Mouse (Mus musculus): ENCODE results near the gene Fndc3a.
A peak's percentile ranks its signal among the peaks of the same experiment; 100 is the strongest.

Gene Fndc3a

DNA sequence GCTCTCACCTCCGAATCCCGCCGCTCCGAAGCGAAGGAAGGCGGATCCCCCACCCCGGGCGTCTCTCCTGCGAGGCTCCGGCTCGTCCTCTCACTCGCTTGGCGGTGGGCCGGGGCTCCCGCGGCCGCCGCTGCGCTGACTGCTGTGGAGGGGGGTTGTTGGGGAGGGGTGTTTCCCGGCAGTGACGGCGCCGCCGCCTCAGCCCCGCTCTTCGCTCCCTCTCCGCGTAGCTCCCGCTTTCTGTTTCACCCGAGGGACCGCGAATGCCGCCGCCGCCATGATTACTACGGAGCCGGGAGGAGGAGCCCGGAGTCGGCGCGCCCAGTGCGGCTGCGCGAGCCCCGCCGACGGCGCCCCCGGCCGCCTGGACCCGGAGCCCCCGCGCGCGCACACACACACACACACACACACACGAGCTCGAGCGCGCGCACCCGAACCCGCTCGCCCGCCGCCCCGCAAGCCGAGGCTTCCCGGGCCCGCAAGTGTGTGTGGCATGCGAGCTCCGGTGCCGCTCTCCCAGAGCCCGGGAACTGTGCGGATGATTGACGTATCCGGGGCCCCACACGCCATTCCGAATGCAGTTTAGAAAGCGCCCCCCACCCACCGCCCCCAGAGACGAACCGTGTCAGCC is at the start of gene Fndc3a:
Fndc3a (minus strand) TSS at position 294 of the 631 bp plus-strand sequence.
- peak; percentile 75 for ATAC-seq (ENCODE audit: insufficient number of reproducible peaks, low FRiP score, low TSS enrichment)

DNA sequence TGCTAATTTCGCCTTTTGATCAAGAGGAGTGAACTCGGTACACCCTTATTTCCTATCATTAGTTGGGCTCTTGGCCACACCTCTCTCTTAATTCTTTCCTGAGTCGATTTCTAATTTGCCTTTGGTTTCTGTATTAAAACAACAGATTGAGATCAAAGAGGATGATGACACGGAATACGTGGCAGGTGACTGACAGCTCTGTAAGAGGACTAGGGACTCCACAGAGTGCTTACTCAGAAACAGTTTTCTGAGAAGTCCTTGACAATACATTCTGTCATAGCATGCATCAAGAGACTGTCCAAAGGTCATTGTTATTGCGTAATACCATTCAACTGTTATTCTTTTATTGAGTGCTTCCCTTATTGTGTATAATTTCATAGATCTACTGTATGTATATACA is 43.1 kb upstream of the Fndc3a start:
- no peak for ATAC-seq (ENCODE audit: insufficient number of reproducible peaks, low FRiP score, low TSS enrichment)

DNA sequence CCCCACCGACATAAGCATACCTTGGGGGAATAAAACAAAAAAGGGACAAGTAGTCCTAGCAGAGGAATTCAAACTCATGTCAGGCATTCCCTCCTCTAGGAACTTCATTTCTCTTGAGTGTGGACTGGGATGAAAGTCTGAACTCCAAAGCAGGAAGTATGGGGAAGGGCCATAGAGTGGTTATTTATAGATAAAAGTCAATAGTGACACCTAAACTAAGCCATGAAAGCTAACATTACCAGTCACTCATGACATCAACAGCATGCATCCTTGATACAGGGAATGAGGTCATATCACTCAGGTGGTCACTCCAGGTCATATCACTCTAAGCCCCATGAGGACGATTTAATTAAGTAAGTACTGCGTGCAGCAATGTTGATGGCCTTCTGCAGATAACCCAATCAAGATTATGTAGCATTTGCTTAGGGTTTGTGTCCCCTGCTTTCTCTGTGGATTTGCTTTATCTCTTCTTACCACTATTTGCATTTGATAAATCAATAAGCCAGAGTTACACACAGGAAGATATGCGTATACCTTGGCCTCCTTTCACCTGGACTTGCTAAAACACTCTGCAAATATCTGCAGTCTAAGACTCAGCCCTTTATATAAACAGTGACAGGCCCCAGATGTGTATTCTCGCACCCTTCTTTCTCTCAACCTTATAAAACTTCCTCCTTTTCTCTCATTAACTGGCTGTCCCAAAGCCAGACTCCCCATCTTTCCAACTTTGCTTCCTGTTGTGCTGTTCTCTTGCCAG is 40.8 kb upstream of the Fndc3a start:
- no peak for ATAC-seq (ENCODE audit: insufficient number of reproducible peaks, low FRiP score, low TSS enrichment)

DNA sequence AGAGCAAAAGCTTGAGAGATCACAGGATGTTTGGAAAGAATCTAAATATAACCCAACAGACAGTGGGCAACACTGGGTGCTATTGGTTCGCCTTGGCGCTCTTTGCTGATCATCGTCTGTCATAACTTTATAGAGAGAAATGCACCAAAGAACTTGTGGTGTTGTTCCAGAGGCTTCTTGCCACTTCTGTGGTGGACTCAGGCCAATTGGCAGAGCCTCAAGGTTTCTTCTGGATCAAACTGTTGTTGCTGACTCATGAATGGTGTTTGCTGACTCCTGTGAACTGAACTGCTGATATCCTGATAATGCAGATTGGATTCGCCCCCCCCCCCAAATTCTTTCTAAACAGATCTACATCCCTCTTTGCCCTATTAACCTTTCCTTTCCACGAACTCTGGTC is 38.5 kb upstream of the Fndc3a start:
- ATAC-seq (ENCODE audit: insufficient number of reproducible peaks, low FRiP score, low TSS enrichment) = no peak

DNA sequence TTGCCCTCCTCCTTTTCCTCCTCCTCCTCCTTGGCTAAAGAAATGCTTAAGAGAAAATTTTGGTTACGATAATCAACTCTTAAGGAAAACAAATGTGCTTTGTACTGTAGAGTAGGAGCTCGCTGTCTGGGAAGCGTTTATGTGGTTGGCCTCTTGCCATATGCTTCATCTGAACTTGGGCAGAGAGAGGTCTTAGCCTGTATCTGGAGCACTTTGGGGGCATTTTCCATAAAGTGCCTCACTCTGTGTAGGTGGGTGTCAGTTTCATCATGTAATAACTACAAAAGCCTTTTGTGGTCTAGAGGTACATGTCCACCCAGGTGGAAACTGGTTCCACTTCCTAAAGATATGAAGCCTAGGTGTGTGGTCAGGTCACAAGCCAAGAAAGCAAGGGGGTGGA is 31.9 kb upstream of the Fndc3a start:
- no peak for ATAC-seq (ENCODE audit: insufficient number of reproducible peaks, low FRiP score, low TSS enrichment)

DNA sequence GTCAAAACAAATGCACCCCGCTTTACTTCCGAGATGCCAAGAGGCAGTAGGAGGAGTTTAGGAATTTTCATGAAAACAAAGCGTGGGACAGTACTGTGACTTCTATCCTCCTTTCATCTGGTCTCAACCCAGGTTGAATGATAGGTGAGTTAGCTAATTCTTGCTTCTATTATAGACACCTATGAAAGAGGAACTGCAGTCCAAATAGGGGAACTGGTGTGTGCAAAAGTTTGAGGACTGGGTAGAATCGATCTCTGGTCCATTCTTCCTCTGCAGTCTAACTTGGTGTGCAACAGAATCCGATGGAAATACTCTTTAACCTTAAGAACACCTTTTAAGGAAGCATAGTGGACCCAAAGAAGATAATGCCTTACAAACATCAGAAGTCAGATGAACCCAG is 30.5 kb upstream of the Fndc3a start:
- ATAC-seq (ENCODE audit: insufficient number of reproducible peaks, low FRiP score, low TSS enrichment) = no peak

DNA sequence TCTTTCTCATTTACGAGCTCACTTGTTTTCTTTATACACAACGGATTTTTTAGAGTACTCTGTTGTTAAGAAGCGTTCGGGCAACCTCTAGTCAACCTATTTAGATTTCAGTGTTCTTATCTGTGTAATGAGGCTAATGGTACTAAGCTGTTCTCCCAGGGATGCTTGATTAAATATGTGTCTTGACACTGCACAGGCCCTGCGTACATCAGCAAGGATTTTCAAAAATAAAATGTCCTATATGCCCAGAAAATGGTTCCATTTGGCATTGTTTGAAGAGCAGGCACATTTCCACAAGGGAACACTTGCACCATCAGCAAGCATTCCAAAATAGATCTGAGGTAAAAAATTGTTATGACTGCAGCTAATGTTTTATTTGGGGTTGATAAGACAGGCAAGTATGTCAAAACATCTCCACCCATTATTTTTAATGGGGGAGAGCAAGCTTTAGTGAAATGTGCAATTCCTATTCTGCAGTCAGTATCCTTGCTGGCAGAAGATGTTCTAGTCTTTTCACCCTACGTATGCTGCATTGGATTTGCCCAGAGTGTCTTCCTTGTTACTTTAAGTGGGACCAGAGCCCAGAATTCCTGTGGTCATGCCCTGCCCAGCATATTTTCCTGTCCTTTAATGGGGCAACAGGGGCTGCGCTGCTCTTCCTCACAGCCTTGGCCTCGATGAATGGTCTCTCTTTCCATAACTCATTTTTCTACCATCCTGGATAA is 29.8 kb upstream of the Fndc3a start:
- ATAC-seq (ENCODE audit: insufficient number of reproducible peaks, low FRiP score, low TSS enrichment) = no peak

DNA sequence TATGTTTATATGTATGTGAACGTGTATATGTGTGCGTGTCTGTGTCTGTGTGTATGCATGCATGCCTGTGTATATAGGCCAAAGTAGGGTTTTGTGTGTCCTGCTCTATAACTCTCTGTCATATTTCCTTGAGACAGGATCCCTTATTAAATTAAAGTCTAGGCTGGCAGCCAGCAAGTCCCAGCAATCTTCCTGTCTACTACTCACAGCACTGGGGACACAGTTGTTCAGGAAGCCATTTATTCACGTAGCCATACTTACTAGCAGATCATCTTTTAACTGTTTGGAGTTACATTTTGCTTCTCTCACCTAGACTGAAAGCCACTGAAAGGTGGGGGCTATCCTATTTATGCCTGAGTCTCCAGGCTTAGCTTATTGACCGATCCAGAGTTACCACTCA is 29.0 kb upstream of the Fndc3a start:
- no peak for ATAC-seq (ENCODE audit: insufficient number of reproducible peaks, low FRiP score, low TSS enrichment)

DNA sequence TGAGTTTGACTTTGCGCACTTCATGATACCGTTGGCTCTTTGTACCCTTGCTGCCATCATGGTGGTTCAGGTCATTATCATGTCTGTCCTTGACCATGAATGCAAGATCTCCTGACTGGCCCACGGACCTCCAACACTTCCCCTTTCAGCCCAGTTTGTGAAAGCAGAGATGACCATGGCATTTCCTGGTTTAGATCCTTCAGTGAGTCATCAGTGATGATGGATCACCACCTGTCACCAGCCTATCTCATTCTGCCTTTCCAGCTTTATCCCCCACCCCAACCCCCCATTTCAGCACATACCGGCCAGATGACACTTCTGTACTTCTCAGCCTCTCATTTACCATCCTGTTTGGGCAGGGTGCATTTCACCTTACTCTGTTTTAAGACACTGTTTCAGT is 28.4 kb upstream of the Fndc3a start:
- ATAC-seq (ENCODE audit: insufficient number of reproducible peaks, low FRiP score, low TSS enrichment) = no peak

DNA sequence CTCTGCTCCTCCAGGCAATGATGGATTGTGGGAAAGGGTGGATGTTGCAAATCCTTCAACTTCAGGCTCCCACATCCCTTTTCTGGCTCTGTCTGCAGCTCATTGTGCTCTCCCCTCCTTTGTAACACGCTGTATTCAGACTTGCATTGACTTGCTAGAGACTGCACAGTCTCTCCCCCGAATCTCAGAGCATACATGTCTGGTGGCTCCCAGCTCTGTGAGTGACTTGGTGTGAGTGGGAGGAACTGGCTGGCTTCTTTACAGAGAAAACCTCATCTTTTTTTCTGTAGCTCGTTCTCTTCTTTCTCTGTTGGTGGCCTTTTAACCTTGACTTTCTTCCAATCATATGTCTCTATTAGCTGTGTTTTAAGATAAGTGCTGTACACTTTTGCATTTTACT is 16.1 kb upstream of the Fndc3a start:
- ATAC-seq (ENCODE audit: insufficient number of reproducible peaks, low FRiP score, low TSS enrichment) = no peak

DNA sequence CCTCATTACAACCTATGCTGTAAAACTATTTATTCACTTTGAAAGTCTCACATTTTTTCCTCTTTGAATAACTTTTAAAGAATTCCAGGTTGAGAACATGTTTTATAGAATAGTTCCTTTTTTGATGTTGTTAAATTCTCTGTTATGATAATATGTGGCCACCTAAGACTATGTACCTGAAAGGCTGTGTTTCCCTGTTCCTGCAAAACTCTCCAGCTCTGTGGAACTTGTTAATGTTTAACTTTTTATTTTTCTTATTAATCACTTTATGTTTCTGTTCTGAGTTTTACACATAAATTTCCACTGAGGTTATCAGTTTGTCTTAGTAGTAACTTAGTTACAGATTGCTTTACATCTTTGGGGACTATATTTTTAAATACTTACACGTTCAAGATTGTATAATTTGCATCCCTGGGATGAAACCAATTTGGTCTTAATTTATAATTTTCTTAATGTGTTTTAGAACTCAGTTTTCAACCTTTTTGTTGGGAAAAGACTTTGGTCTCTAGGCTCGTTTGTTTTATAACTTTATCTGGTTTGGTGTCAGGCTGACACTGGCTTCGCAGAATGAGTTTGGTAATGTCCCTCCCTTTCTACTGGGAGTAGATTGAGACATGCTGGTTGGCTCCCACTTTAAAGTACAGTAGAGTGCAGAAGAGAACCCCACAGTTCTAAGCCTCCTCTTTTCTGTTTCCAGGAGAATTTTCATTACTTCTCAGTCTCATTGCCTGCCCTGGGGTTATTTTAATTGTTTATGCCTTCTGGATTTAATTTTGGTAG is 12.7 kb upstream of the Fndc3a start:
- no peak for ATAC-seq (ENCODE audit: insufficient number of reproducible peaks, low FRiP score, low TSS enrichment)

DNA sequence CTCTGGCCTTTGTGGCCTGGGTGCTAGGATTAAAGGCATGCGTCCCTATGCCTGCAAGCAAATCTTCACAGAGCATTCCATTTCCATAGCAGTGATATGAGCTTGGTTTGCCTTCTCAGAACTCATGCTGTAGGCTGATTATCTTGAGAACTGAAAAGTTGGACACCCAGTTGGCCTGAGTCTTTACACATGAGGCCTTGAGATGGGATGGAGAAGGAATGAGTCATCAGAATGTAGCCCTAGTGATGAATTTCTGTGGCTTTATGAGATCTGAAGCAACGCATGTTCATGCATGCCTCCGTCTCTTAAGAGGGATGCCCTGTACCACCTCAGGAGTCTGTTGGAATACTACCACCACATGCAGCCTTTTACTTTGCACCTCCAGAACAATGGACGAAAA is 6.4 kb upstream of the Fndc3a start:
- no peak for ATAC-seq (ENCODE audit: insufficient number of reproducible peaks, low FRiP score, low TSS enrichment)

DNA sequence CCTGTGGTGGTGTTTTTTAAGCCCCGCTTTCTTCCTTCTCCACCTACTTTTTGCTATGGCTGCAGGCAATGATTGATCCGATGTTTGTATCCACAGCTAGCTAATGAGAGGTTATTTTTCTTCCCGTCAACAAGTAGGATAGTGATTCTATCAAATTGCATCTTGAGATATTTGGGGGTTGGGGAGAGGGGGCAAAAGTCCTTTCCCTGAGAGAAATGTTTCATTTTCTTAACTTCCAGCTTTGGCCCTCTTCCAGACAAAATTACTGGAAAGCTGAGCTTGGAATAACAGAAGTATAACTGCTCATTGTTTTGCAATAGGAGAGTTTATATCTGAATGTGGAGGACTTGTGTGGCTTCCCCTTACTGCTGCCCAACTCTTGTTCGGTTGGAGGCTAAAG is 1.3 kb upstream of the Fndc3a start:
- no peak for ATAC-seq (ENCODE audit: insufficient number of reproducible peaks, low FRiP score, low TSS enrichment)

DNA sequence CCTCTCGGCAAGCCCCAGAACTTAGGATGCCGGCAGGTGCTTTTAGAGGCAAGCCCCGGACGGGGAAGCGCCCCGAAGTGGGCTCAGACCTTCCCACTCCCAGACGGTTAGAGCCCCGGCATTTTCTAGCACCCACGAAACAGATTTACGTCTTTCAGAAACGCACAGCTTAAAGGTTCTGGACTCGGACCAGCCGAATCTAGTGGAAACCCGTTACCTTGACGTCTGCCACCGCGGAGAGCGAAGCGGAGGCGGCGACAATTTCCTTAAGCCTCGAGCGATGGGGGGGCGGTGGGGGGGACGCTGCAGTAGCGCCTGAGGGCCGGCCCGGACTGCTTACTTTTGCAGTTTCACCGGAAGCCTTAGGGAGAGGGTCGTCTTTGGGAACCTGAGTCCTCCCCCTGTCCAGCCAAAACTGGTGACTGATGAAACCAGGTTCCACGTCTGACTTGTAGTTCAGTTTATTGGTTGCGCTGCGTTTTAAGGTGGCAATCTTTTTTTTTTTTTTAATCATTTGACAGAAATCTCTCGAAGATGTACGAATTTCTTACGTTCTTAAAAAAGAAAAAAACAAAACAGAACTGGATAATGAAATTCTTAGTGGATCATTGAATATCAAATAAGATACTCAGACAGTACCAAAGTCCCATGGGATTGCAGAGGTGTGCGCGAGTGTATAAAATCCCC is 681 bp upstream of the Fndc3a start:
- no peak for ATAC-seq (ENCODE audit: insufficient number of reproducible peaks, low FRiP score, low TSS enrichment)

DNA sequence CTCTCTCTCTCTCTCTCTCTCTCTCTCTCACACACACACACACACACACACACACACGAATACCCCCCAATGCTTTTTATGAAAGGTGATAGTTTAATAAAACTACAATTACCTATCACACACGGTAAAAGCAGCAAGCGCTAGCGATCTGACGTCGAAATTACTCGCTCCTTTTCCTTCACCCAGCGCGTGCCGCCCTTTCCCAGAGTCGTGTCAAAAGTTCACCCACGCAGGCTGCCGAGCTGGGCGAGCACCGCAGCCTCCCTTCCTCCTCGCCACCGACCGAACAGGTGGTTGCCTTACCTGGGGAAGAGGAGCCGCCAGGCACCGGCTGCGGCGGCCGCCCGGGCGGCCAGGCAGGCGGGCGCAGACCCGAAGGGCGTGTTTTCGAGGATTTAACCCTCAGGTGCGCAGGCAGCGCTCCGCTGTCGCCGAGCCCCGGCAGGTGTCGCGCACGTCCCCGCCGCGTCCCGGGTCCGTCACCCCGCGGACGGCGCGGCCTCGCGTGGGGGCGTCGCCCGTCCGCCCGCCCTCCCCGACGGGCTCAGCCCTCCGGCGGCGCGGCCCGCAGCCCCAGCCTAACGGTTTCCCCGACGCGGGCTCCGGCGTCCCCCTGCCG is 603 bp downstream of the Fndc3a start:
- peak; percentile 53 for ATAC-seq (ENCODE audit: insufficient number of reproducible peaks, low FRiP score, low TSS enrichment)

DNA sequence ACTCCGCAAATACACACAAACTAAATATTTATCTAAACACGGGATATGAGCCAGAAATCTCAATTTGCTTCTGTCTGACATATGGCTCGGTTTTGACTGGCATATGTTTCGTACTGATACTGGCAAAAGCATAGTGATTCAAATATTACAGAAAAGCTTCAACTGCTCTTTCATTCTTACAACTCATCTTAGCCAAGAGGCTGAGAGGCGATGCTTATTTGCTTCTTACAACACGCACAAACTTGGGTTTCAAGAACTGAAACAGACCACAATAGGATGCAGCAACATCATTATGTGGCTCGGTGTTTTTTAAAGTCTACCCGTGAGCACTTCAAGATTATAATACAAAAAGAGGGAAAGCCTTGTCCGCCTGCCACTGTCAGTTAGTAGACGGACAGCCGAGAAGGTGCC is 1.2 kb downstream of the Fndc3a start:
- no peak for ATAC-seq (ENCODE audit: insufficient number of reproducible peaks, low FRiP score, low TSS enrichment)

DNA sequence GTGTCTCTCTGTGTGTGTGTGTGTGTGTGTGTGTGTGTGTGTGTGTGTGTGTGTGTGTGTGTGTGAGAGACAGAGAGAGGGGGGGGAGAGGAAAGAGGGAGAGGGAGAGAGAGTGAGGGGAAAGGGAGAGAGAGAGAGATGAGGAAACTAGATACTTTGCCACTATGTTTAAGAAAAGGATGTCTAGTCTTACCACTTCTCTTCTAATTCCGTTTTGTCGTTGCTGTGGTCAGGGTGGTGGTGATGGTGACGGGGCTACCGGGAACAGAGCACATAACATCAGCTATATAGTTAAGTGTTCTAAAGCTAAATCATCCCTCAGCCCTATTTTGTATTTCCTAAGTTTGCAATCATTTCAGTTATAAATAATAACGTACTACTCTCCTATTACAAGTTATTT is 9.7 kb downstream of the Fndc3a start:
- ATAC-seq (ENCODE audit: insufficient number of reproducible peaks, low FRiP score, low TSS enrichment) = no peak

DNA sequence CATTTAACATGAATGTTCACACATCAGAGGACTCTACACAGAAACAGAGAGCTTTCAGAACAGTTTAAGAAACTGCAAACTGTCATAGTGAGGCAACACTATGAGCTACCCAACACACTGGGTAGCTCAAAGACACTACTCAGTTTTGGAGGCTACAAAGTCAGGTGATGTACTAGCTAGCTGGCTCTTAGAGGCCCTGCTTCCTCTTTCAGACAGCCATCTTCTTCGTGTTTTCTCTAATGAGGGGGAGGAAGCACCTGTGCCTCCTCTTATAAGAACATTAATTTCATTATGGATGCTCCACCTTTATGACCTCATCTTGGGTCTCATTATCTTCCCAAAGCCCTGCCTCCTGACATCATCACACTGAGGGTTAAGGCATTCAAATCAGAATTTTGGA is 18.4 kb downstream of the Fndc3a start:
- ATAC-seq (ENCODE audit: insufficient number of reproducible peaks, low FRiP score, low TSS enrichment) = no peak

DNA sequence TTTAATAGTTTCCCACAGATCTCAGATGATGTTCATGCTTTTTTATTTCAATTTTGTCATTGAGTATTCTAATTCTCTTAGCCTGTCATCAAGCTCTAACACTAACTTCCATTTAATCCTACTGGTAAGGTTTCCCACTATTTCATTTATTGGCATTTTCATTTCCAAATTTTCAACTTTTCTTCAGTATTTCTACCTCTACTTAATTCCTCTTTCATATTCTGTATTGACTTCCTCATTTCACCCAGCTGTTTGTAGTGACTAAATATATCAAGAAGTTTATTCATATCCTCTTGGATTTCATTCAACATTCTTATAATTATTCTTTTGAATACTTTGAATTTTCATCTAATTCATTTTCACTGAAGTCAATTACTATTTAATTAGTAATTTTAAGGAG is 20.3 kb downstream of the Fndc3a start:
- ATAC-seq (ENCODE audit: insufficient number of reproducible peaks, low FRiP score, low TSS enrichment) = no peak

DNA sequence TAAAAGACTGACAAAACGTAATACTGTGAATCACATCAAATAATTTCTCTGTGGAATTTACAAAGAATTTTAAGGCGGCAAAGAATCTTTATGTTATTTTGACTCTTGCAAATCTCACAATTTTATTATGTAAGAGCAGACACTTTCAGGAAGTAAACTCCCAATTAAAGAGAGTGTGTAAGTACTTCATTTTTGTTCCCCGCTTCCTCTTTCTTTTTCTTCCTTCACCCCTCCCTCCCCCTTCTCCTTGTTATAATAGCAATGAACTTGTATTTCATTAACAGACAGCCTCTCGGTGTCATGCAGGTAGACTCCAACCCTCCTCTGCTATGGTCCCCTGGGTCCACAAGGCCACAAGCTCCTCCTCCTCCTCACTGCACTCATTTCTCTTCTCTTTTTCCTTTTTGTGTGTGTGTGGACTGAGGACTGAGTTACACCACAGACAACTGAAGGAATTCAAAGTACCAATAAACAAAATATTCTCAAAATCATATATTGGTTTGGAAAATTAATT is 24.9 kb downstream of the Fndc3a start:
- ATAC-seq (ENCODE audit: insufficient number of reproducible peaks, low FRiP score, low TSS enrichment) = no peak
